Mouse (Mus musculus): ENCODE measurements around the gene Olfr304.
"Not testable (repeated sequence)": the region's sequence is repeated elsewhere in the genome, so short reads cannot be mapped to it uniquely, and the experiment has no call there.

Gene Olfr304

DNA sequence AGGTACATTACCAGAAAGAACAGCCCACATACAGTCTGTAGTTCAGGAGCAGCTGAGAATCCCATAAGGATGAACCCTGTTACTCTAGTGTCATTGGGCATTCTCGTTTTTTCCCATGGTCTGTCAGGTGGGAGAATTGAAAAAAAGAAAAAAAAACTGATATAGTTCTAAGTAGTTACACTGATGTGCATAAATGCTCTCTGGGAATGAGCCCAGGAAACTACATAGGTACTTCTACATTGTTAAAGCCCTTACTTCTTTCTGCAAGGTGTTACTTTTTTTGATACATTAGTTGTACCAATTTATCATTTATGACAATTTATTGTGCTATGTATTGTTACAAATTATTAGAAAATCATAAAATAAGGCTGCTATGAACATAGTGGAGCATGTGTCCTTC is at the start of gene Olfr304:
Gene Olfr304, minus strand, starts transcription at position 101 of the 400 bp plus-strand sequence.
- DNase-seq (ENCODE audit: low read depth, low spot score), result no peak

DNA sequence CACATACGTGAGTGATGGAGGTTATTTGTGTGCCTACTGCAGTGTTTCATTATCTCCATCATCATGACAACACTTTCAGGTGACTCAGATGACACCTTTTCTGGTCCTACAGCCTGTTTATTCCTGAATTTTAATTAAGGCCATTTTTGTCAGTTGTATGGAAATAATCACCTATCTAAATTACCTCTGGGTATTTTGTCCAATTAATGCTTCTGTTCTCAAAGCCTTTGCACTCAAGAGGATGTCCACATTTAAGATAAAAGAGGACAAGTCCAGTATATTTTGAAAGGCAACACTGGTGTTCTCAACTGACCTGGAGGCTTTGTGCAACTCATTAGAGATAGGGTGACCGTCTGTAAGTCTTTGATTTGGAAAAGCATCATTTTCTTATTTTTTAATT is 17.1 kb upstream of the Olfr304 start, which contains the start of gene Olfr301:
Gene Olfr301, plus strand, starts transcription at position 301 of the 400 bp plus-strand sequence.
- DNase-seq (ENCODE audit: low read depth, low spot score), result no peak

DNA sequence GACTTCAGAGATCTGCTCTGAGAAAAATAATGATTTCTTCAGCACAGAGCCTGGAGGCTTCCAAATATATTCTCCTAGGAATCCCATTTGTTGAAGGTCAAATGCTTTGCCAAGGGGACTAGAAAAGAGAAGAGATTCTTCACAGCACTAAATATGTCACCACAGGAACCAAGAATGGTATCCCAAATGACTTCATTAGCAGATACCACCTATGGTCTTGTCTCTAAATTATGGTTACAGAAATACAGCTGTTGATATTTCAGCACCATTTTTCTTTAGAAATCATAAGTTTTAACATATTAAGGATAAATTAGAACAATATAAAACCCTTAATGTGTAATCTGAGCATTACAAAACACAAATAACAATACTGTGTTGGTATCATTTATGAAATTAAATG is 11.2 kb upstream of the Olfr304 start, which contains the start of gene Olfr303:
Gene Olfr303, minus strand, starts transcription at position 101 of the 400 bp plus-strand sequence.
- DNase-seq (ENCODE audit: low read depth, low spot score), result no peak

DNA sequence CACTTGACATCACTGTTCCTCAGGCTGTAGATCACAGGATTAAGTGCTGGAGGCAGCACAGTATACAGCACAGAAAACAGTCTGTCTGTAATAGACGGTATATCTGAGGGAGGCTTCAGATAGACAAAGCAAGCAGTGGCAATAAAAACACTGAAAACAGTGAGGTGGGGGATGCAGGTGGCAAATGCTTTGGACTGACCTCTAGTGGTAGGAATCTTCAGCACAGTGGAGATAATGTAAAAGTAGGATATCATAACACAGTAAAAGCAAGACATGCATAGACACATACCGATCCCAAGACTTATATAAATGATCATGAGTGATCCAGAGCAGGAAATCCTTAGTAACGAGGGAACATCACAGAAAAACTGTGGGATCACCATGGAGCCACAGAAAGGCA is 689 bp downstream of the Olfr304 start:
- DNase-seq (ENCODE audit: low read depth, low spot score), result no peak

DNA sequence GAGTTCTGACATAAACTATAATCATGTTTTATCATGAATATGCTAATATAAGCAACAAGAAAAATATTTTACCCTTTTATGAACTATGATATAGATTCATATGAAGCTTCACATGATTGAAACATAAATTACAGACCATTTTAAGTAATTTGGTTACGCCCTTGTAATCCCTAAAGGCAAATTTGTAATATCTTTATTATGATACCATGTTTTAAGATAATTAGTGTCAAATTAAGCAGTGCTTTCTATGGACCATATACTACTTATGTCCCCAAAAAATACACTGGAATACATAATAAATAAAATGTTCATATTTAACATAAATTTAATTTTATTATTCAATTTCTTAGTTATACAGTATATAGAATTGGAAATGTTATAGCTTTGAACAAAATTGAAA is 19.6 kb downstream of the Olfr304 start, which contains the start of gene Olfr305:
Gene Olfr305, minus strand, starts transcription at position 101 of the 400 bp plus-strand sequence.
- DNase-seq (ENCODE audit: low read depth, low spot score), result no peak

DNA sequence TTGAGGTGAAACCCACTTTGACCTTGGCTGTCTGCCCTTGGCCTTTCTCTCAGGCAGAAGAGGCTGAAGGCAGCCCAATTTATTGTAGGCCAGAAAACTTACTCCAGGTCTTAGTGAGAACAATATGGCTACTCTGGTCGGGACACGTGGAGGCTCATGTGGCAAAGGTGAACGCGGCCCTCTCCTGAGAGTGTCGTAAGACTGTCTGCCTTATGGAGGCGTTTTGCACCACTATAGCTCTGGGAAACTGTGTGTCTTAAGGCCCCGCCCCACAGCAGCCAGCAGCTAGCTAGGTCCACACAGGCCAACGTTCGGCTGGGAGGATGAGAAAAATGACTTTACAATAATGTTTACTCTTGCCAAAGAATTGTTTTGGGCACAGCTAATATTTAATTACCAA is 40.2 kb downstream of the Olfr304 start:
- not testable (repeated sequence) for DNase-seq (ENCODE audit: low read depth, low spot score)

DNA sequence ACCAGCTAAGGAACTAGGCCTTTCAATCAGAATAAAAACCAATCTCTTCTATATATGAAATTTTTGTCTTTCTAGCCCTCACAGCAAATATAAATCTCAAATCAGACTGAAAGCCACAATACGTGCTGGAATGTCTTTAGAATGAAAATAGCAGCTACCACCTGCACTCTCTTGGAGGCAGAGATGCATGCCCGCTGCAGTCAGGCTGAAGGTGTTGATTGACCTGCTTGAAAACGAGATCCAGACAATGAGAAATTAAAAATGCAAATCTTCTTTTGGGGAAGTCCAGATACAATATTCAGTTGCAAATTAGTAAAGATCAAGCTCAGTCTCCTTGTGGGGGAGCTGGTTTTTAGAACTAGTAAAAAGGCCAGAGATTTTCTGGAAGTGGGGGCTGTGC is 42.2 kb downstream of the Olfr304 start:
- no peak for DNase-seq (ENCODE audit: low read depth, low spot score)

DNA sequence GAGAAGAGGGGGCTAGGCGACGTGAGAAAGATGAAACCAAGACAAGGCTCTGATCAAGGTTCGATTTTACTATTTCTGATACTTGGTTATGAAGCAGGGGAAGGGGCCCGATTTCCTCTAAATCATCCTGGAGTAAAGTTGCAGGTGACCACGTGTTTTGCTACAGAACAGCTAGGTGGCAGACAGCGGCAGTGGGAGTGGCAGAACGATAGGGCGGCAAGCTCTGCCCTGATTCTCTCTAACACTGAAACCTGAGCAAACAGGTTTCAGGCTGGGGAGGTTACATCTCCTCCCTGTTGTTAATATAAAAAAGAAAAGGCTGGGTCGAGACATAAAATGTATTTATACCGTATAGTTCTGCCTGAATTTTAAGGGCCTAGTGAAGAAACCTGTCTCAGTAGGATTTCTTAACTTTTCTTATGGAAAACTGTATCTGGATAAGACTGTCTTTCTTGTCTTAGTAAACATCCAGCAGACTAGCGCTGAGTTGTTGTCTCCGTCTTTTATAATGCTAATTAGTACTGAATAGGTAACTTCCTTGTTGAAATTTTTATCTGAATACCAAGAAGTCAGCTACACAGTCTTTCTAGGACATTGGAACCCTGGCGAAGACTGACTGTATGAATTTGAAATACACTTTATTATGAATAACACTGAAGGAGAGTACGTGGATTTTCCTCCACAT is 43.4 kb downstream of the Olfr304 start:
- no peak for DNase-seq (ENCODE audit: low read depth, low spot score)

DNA sequence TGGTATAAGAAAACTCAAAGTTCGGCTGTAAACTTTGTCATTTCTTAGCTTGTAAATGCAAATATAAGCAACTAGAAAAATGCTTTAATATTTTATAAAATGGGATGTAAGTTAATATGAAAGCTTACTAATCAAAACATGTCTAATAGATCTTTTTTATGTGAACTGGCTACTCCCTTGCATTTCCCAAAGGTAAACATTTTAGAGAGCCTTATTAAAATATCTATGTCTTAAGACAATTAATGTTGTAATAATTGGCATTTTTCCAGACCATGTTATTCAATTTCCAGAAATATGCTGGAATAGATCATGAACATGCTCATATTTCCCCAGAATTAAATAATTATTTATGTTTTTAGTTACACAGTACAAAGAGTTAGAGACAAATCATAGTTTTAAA is 49.0 kb downstream of the Olfr304 start, which contains the start of gene Olfr307:
Gene Olfr307, minus strand, starts transcription at position 101 of the 400 bp plus-strand sequence.
- DNase-seq (ENCODE audit: low read depth, low spot score), result no peak

Data from brain, adult 2 months (tissue).